Mouse (Mus musculus) splenic B cell, adult 2 months (primary cell): ENCODE measurements at regions not wholly inside any gene's neighbourhood (a gene's known extent, or its start where the extent isn't known, plus 50 kb on each side); places are given as distances from the start of the nearest gene placed in this dataset.

ENCODE experiments used
- DNase-seq: peaks from one replicate; pipeline ENCODE4 v3.0.0-alpha.2; 2011; ENCODE audit warnings: low read depth, low spot score
- H3K27me3 ChIP-seq: 2 replicates; pipeline ENCODE4 v1.6.1; 2012; ENCODE audit warnings: mild to moderate bottlenecking, low read length, moderate library complexity, mixed read lengths; ENCODE audit not compliant: control insufficient read depth, poor library complexity, insufficient read depth, severe bottlenecking
- H3K36me3 ChIP-seq: 2 replicates; pipeline ENCODE4 v1.6.1; 2012; ENCODE audit warnings: mild to moderate bottlenecking, low read length, moderate library complexity, mixed read lengths; ENCODE audit not compliant: control insufficient read depth, poor library complexity, insufficient read depth, severe bottlenecking

GRCm38 (mm10) chr12:9271484-9271883 is 241.7 kb downstream of the Ttc32 start:
- DNase-seq: no peak
- H3K36me3 ChIP-seq: no peaks in the 10 kb centered on the region

GRCm38 (mm10) chr12:9274181-9274580 is 244.4 kb downstream of the Ttc32 start:
- DNase-seq: no peak
- H3K27me3 ChIP-seq: no peaks in the 10 kb centered on the region
- no peaks in the 10 kb centered on the region for H3K36me3 ChIP-seq

More at GRCm38 (mm10) chr12:9271484-9271883, 241.7 kb downstream of the Ttc32 start:
- H3K27me3 ChIP-seq: no peaks in the 10 kb centered on the region

- H3K27me3 ChIP-seq: no peaks in the 10 kb centered on the region
- no peaks in the 10 kb centered on the region for H3K36me3 ChIP-seq
- DNase-seq: no peak
These were observed 245.9 kb downstream of the Ttc32 start for GRCm38 (mm10) chr12:9275697-9276096.

- Histone ChIP-seq H3K36me3 (no peaks in the 10 kb centered on the region), H3K27me3 (no peaks in the 10 kb centered on the region)
- DNase-seq: no peak
These were observed 248.9 kb downstream of the Ttc32 start for GRCm38 (mm10) chr12:9278735-9279134.

- DNase-seq: no peak
- Histone ChIP-seq H3K27me3 (no peaks in the 10 kb centered on the region), H3K36me3 (no peaks in the 10 kb centered on the region)
These were observed 250.3 kb downstream of the Ttc32 start for GRCm38 (mm10) chr12:9279893-9280605.

GRCm38 (mm10) chr12:9287271-9287670 is 257.5 kb downstream of the Ttc32 start:
- Histone ChIP-seq H3K27me3 (no peaks in the 10 kb centered on the region), H3K36me3 (no peaks in the 10 kb centered on the region)
- DNase-seq: no peak

GRCm38 (mm10) chr12:9292656-9293055 is 262.9 kb downstream of the Ttc32 start:
- no peak for DNase-seq
- no peaks in the 10 kb centered on the region for H3K36me3 ChIP-seq
- H3K27me3 ChIP-seq: no peaks in the 10 kb centered on the region

- Histone ChIP-seq H3K36me3 (no peaks in the 10 kb centered on the region), H3K27me3 (no peaks in the 10 kb centered on the region)
- DNase-seq: no peak
These were observed 265.4 kb downstream of the Ttc32 start for GRCm38 (mm10) chr12:9295211-9295610.

- H3K27me3 ChIP-seq: no peaks in the 10 kb centered on the region
- H3K36me3 ChIP-seq: no peaks in the 10 kb centered on the region
- no peak for DNase-seq
These were observed 269.3 kb downstream of the Ttc32 start for GRCm38 (mm10) chr12:9298848-9299655.

GRCm38 (mm10) chr12:9304146-9304545 is 265.8 kb upstream of the Osr1 start:
- Histone ChIP-seq H3K36me3 (no peaks in the 10 kb centered on the region), H3K27me3 (no peaks in the 10 kb centered on the region)
- no peak for DNase-seq

GRCm38 (mm10) chr12:9337891-9338672 is 231.8 kb upstream of the Osr1 start:
- Histone ChIP-seq H3K27me3 (no peaks in the 10 kb centered on the region), H3K36me3 (no peaks in the 10 kb centered on the region)
- no peak for DNase-seq

GRCm38 (mm10) chr12:9338801-9339231 is 231.1 kb upstream of the Osr1 start:
- no peaks in the 10 kb centered on the region for H3K27me3 ChIP-seq
- no peaks in the 10 kb centered on the region for H3K36me3 ChIP-seq
- no peak for DNase-seq

- no peaks in the 10 kb centered on the region for H3K27me3 ChIP-seq
- DNase-seq: no peak
- H3K36me3 ChIP-seq: no peaks in the 10 kb centered on the region
These were observed 229.1 kb upstream of the Osr1 start for GRCm38 (mm10) chr12:9340769-9341168.

GRCm38 (mm10) chr12:9345359-9345758 is 224.6 kb upstream of the Osr1 start:
- Histone ChIP-seq H3K27me3 (no peaks in the 10 kb centered on the region), H3K36me3 (no peaks in the 10 kb centered on the region)
- no peak for DNase-seq

GRCm38 (mm10) chr12:9355512-9355911 is 214.4 kb upstream of the Osr1 start:
- Histone ChIP-seq H3K27me3 (no peaks in the 10 kb centered on the region), H3K36me3 (no peaks in the 10 kb centered on the region)
- DNase-seq: no peak
